Mouse (Mus musculus) stomach, embryonic 14.5 days (tissue): ENCODE measurements at regions not wholly inside any gene's neighbourhood (a gene's known extent, or its start where the extent isn't known, plus 50 kb on each side); places are given as distances from the start of the nearest gene placed in this dataset.
A peak's percentile ranks its signal among the peaks of the same experiment; 100 is the strongest.

ENCODE experiments used
- ATAC-seq: fragments of 200-750 bp; cut with Nextera tagmentation; 2 replicates; pipeline ENCODE4 v1.8.0; 2017; ENCODE audit warnings: low read depth, moderate TSS enrichment; ENCODE audit not compliant: insufficient number of reproducible peaks, insufficient read depth, low FRiP score
- H3K27ac ChIP-seq: fragments of 300-500 bp; sonication (generic); 2 replicates; pipeline ENCODE4 v1.5.1; 2014; ENCODE audit warnings: mild to moderate bottlenecking, low read length, moderate library complexity, mixed read lengths
- H3K27me3 ChIP-seq: fragments of 300-500 bp; sonication (generic); 2 replicates; pipeline ENCODE4 v1.6.1; 2014; ENCODE audit warnings: low read length, control low read depth, mixed read lengths; ENCODE audit not compliant: control insufficient read depth, insufficient read depth
- H3K36me3 ChIP-seq: fragments of 300-500 bp; sonication (generic); 2 replicates; pipeline ENCODE4 v1.6.1; 2014; ENCODE audit warnings: mild to moderate bottlenecking, control low read depth, low read length, moderate library complexity, mixed read lengths; ENCODE audit not compliant: control insufficient read depth, insufficient read depth
- H3K4me1 ChIP-seq: fragments of 300-500 bp; sonication (generic); 2 replicates; pipeline ENCODE4 v1.6.1; 2014; ENCODE audit warnings: low read length, control low read depth, mixed read lengths; ENCODE audit not compliant: control insufficient read depth, insufficient read depth
- H3K4me2 ChIP-seq: fragments of 300-500 bp; sonication (generic); replicated peaks from 2 replicates; pipeline ENCODE4 v1.6.1; 2014; ENCODE audit warnings: low read depth, low read length, control low read depth
- H3K4me3 ChIP-seq: fragments of 300-500 bp; sonication (generic); 2 replicates; pipeline ENCODE4 v1.5.1; 2014; ENCODE audit warnings: low read depth, low read length, control low read depth
- H3K9ac ChIP-seq: fragments of 300-500 bp; sonication (generic); replicated peaks from 2 replicates; pipeline ENCODE4 v1.6.1; 2014; ENCODE audit warnings: low read depth, mild to moderate bottlenecking, control low read depth, low read length, moderate library complexity, mixed read lengths
- H3K9me3 ChIP-seq: fragments of 300-500 bp; sonication (generic); 2 replicates; pipeline ENCODE4 v1.6.1; 2016; ENCODE audit warnings: low read depth, low read length, control low read depth; ENCODE audit not compliant: control insufficient read depth
- WGBS: fragments of 180-500 bp; shearing (Covaris S2); extraction: QIAGEN DNeasy Blood & Tissue Kit; methylation state at CpG from one replicate; pipeline ENCODE4 v1.1.7; 2014; 5-methylcytosine and 5-hydroxymethylcytosine counted together

GRCm38 (mm10) chr13:92963351-92963895 lies 118.9 kb downstream of the Mtx3 start:
- ATAC-seq: no peak
- no peaks in the 10 kb centered on the region for H3K4me1 ChIP-seq
- H3K4me3 ChIP-seq: no peak overlapping the region
- no peak overlapping the region for H3K9ac ChIP-seq
- H3K27me3 ChIP-seq: no peaks in the 10 kb centered on the region
- 91% methylated on average over 2 of the region's 2 CpGs for WGBS
- no peak overlapping the region for H3K27ac ChIP-seq
- H3K4me2 ChIP-seq: no peak overlapping the region
- no peaks in the 10 kb centered on the region for H3K9me3 ChIP-seq
- H3K36me3 ChIP-seq: no peaks in the 10 kb centered on the region

GRCm38 (mm10) chr13:92964213-92964743 lies 119.7 kb downstream of the Mtx3 start:
- H3K4me3 ChIP-seq: no peak overlapping the region
- no peak overlapping the region for H3K9ac ChIP-seq
- H3K27ac ChIP-seq: no peak overlapping the region
- H3K36me3 ChIP-seq: no peaks in the 10 kb centered on the region
- no peak overlapping the region for H3K4me2 ChIP-seq
- WGBS: 72% methylated on average over 5 of the region's 5 CpGs
- ATAC-seq: no peak
- H3K27me3 ChIP-seq: no peaks in the 10 kb centered on the region
- H3K4me1 ChIP-seq: no peaks in the 10 kb centered on the region
- H3K9me3 ChIP-seq: no peaks in the 10 kb centered on the region

GRCm38 (mm10) chr13:92967025-92967610 lies 122.6 kb downstream of the Mtx3 start:
- H3K9me3 ChIP-seq: no peaks in the 10 kb centered on the region
- 71% methylated on average over 1 of the region's 1 CpGs for WGBS
- no peak overlapping the region for H3K9ac ChIP-seq
- no peaks in the 10 kb centered on the region for H3K27me3 ChIP-seq
- no peak overlapping the region for H3K4me3 ChIP-seq
- no peak overlapping the region for H3K27ac ChIP-seq
- H3K4me2 ChIP-seq: no peak overlapping the region
- H3K36me3 ChIP-seq: no peaks in the 10 kb centered on the region
- ATAC-seq: no peak
- H3K4me1 ChIP-seq: no peaks in the 10 kb centered on the region

- Histone ChIP-seq H3K27me3 (no peaks in the 10 kb centered on the region), H3K4me1 (no peaks in the 10 kb centered on the region), H3K36me3 (no peaks in the 10 kb centered on the region), H3K9me3 (no peaks in the 10 kb centered on the region), H3K9ac (no peak overlapping the region), H3K4me2 (no peak overlapping the region), H3K4me3 (no peak overlapping the region), H3K27ac (no peak overlapping the region)
- WGBS: 85% methylated on average over 1 of the region's 1 CpGs
- ATAC-seq: no peak
Measured at GRCm38 (mm10) chr13:92969579-92969978, 125.0 kb downstream of the Mtx3 start.

- Histone ChIP-seq H3K9ac (no peak overlapping the region), H3K27me3 (no peaks in the 10 kb centered on the region), H3K4me2 (no peak overlapping the region), H3K36me3 (no peaks in the 10 kb centered on the region), H3K4me3 (no peak overlapping the region), H3K9me3 (no peaks in the 10 kb centered on the region), H3K27ac (no peak overlapping the region), H3K4me1 (no peaks in the 10 kb centered on the region)
- WGBS: 83% methylated on average over 5 of the region's 5 CpGs
- no peak for ATAC-seq
Measured at GRCm38 (mm10) chr13:92972891-92973290, 128.3 kb downstream of the Mtx3 start.

GRCm38 (mm10) chr13:92973791-92974190 lies 129.2 kb downstream of the Mtx3 start:
- no peak for ATAC-seq
- Histone ChIP-seq H3K9ac (no peak overlapping the region), H3K4me2 (no peak overlapping the region), H3K27ac (no peak overlapping the region), H3K27me3 (no peaks in the 10 kb centered on the region), H3K4me1 (no peaks in the 10 kb centered on the region), H3K36me3 (no peaks in the 10 kb centered on the region), H3K4me3 (no peak overlapping the region), H3K9me3 (no peaks in the 10 kb centered on the region)
- WGBS: 75% methylated on average over 4 of the region's 4 CpGs

- Histone ChIP-seq H3K27me3 (no peaks in the 10 kb centered on the region), H3K27ac (no peak overlapping the region), H3K4me2 (peak overlapping the region; percentile 30), H3K4me3 (no peak overlapping the region), H3K36me3 (no peaks in the 10 kb centered on the region), H3K9ac (no peak overlapping the region), H3K9me3 (no peaks in the 10 kb centered on the region), H3K4me1 (no peaks in the 10 kb centered on the region)
- WGBS: 44% methylated on average over 17 of the region's 17 CpGs
- no peak for ATAC-seq
Measured at GRCm38 (mm10) chr13:92986719-92987553, 142.4 kb downstream of the Mtx3 start.

- no peak overlapping the region for H3K4me2 ChIP-seq
- H3K9me3 ChIP-seq: no peaks in the 10 kb centered on the region
- ATAC-seq: peak; percentile 56; the same call in 1 of the 2 replicates
- H3K4me1 ChIP-seq: no peaks in the 10 kb centered on the region
- H3K27ac ChIP-seq: no peak overlapping the region
- H3K9ac ChIP-seq: no peak overlapping the region
- H3K27me3 ChIP-seq: no peaks in the 10 kb centered on the region
- H3K36me3 ChIP-seq: no peaks in the 10 kb centered on the region
- WGBS: 90% methylated on average over 6 of the region's 6 CpGs
- no peak overlapping the region for H3K4me3 ChIP-seq
Measured at GRCm38 (mm10) chr13:92987691-92988090, 143.1 kb downstream of the Mtx3 start.
